Mouse (Mus musculus): ENCODE results near the gene Adtrp. TPM values are rescaled to one million over a fixed set of nuclear protein-coding genes. Genes with fewer than 3 reads are reported as not detected.
A peak's percentile ranks its signal among the peaks of the same experiment; 100 is the strongest.

Adtrp gene
- total RNA-seq, 4 experiments from 2014 or later = 0.33 to 0.43 TPM; not detected in 2

- DNase-seq (ENCODE audit: low spot score in 2 of 2) = no peak
Observed at GRCm38 (mm10) chr13:41780296-41780695, 67.2 kb downstream of the Adtrp start.

DNA sequence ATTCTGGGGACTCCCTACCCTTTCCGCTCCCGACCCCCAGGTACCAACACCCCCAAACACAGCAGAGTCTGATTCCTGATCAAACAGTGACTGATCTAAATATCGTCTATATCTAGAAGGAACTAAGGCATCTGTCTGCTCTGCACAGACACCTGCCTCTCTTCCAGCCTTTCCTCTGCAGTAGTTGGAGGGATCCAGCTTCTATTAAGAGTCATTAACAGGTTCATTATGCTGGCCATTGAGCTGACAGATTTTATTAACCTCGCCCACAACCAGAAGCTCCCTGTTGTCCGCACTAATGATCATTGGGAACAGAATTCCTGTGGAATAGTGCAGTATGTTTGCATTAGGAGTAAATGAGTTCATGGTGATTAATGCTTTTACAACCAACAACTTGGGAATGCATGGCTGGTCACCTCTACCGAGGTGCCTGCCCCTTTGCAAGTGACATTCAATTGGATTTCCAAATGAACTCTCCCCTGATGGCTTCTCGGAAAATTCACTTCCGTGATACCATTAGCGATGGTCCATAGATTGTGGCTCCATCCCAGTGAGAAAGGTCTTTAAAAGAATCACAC is 67.8 kb downstream of the Adtrp start:
- no peak for DNase-seq (ENCODE audit: low spot score in 2 of 2)

DNA sequence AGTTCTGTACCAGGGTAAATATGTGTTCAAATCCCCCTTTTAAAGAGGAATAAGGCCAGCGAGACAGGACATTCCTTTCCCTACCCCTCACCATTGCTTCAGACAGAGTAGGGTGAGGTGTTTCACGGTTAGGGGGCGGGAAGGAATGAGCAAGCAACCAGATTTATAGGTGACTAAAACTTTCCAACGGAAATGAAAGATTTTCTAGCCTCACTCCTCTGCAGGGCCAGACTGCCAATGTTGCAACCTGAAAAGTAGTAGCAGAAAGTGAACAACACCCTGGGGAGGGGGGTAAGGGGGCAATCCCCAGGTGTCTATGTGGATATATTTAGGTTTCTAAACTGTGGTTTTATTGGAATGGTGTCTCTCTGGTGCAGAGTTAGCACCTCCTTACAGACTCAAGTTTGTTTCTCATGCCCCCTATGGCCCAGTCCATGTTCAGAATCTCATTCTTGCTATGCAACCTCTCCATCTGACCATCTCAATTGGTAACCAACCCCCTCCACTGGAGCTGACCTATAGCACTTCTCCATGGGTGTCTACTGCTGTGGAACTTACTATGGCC is 73.6 kb downstream of the Adtrp start:
- DNase-seq (ENCODE audit: low spot score in 2 of 2) = no peak

GRCm38 (mm10) chr13:41771061-41771460 is 76.4 kb downstream of the Adtrp start:
- no peak for DNase-seq (ENCODE audit: low spot score in 2 of 2)

- no peak for DNase-seq (ENCODE audit: low spot score in 2 of 2)
Observed at GRCm38 (mm10) chr13:41767941-41768340, 79.5 kb downstream of the Adtrp start.

- no peak for DNase-seq (ENCODE audit: low spot score in 2 of 2)
Observed at GRCm38 (mm10) chr13:41761986-41762385, 85.5 kb downstream of the Adtrp start.

DNA sequence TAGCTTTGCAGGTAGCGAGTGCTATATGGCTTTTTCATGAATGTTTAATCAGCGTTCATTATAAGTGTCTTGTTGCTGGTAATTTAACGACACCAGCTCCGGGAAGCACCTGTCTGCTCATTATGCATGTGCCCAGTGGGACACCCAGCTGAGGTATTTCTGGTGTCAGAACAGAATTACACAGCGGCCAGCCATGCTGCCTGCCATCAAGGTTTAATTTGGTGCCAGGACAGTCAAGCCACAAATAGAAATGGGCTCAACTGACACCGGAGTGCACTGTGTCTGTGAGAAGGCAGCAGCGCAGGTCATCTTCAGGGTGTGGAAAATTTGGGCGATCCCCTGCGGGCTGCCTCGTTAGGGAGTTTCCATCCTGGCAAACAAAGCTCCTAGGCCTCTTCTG is 87.0 kb downstream of the Adtrp start:
- DNase-seq (ENCODE audit: low spot score in 2 of 2) = no peak

GRCm38 (mm10) chr13:41758550-41759465 is 88.7 kb downstream of the Adtrp start:
- peak in 1 of 2 experiments; percentile 65 for DNase-seq (ENCODE audit: low spot score in 2 of 2)

DNA sequence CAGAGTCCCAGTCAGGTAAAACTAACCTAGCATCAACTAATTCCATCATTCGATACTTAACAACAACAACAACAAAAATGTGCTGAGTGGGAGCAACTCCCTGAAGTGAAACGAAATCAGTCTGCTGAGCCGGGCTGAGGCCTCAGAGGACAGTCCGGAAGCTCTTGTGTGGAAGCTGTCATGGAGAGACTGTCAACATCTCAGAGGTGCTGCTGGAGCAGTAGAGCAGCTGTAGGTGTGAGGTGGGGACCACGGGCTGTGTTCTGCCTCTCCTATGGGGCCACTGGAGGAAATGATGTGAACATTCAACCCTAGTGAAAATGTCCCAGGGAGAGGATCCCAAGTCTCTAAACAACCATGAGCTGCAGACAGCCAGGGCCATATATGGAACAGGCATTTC is 94.4 kb downstream of the Adtrp start:
- no peak for DNase-seq (ENCODE audit: low spot score in 2 of 2)

- no peak for DNase-seq (ENCODE audit: low spot score in 2 of 2)
Observed at GRCm38 (mm10) chr13:41750481-41750880, 97.0 kb downstream of the Adtrp start.

DNA sequence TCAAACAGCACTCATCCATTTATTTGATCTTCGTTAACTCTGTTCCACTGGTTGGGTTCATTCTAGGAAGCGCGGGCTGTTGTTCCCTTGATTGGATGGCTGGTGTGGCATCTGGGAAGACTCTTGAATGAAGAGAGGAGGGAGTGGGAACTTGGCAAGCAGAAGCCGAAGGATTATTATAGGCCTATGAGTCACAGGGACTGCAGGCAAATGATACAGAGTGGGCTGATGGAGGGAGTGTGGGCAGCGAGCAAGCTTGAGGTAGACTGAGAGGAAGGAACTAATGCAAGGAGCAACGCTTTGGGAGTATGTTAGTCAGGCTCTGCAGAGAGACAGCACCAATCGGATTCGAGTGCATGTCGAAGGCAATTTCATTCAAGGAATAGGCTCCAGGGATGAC is 98.6 kb downstream of the Adtrp start:
- DNase-seq (ENCODE audit: low spot score in 2 of 2) = peak; percentile 37 to 92

DNA sequence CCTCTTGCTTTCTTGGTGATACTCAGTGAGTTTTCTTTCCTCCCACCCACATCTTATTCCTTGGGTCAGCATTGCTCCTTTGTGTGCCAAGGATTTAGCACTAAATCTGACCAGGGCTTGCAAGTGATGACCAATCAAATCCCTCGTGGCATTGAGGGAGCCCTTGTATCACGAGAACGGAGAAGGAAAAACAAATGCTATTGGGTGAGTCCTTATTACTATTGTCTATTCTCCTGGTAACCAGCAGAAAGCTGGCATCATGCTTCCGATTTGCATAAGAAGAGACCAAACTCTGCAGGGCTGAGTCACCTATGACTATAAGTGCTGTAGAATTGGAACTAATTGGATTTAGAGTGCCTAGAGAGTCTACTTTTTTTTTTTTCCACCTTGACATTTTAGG is 99.8 kb downstream of the Adtrp start:
- DNase-seq (ENCODE audit: low spot score in 2 of 2) = peak in 1 of 2 experiments; percentile 45

DNA sequence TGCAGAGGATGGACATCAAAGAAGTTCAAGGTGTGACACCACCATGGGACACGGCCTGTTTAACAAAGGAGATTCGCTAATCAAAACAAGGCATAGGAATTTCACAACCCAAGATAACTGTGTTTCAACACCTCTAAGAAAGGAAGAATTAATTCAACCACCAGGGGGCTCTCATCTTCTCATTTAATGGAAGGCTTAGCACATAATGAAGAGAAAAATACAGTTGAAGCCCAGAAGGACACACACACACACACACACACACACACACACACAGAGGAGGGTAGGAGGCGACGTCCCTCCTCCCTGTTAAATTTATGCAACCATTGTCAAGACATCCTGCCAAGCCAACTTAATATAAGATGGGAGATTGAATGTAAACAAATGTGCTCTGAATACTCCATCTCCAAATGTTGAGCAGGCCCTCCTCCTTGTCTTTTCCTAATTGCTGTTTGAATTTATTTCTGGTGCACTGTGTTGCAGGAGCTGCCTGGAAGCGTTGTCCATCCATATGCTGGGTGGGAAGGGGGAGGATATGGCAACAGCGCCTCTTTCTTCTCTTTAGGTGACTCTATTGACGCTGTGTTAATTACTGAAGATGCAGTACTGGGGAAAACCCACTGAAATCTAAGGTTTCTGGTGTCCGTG is 100.4 kb downstream of the Adtrp start:
- DNase-seq (ENCODE audit: low spot score in 2 of 2) = peak; percentile 9 to 45

GRCm38 (mm10) chr13:41740456-41741085 is 106.9 kb downstream of the Adtrp start:
- DNase-seq (ENCODE audit: low spot score in 2 of 2) = no peak

DNA sequence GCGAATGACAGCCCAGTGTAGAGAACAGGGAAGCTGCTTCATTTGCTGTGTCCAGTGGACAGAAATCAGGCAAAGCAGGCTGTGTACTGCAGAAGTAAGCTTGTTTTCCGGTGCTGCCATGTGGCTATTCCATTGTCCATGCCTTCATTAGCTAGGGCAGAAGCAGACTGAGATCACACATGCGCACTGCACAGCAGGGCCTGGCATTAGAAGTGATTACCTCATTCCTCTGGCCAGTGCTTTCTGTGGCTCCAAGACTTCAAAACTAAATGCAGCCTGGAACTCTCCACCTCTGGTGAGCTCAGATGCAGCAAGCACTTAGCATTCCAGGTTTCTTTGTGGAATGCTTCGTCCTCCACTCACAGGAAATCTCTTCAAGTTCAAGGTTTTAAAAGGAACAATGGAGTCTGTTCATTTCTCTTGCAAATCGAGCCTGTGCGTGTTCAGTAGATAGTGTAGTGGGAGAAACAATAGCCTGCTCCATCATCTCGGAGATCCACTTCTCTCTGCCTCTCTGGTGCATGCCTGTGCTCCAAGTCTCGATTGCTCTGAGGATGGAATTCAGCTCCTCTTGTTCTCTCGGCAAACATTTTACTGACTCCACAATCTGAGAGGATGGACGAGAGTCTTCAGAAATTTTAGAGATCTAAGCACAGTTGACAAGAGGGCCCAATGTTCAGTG is 109.7 kb downstream of the Adtrp start:
- no peak for DNase-seq (ENCODE audit: low spot score in 2 of 2)

DNA sequence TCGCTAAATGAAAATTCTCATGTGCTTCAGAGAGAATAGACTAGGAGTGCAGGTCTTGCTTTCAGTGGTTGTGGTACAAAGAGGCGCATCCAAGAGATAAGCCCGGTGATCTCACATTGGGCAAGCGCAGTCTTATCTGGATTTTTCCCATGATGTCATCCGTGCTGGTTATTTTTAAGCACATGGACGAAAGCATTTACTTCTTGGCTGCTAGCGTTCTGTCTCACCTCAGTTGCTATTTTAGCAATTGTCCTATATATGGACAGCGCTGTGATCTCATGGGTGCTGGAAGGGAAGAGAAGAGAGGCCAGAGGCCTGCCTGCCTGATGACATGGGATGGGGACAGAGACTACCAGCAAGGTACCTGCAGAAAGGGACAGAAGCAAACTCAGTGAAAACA is 117.8 kb downstream of the Adtrp start:
- no peak for DNase-seq (ENCODE audit: low spot score in 2 of 2)

GRCm38 (mm10) chr13:41727803-41728202 is 119.7 kb downstream of the Adtrp start:
- DNase-seq (ENCODE audit: low spot score in 2 of 2) = no peak

- DNase-seq (ENCODE audit: low spot score in 2 of 2) = peak in 1 of 2 experiments; percentile 24
Observed at GRCm38 (mm10) chr13:41719331-41719730, 128.2 kb downstream of the Adtrp start.

DNA sequence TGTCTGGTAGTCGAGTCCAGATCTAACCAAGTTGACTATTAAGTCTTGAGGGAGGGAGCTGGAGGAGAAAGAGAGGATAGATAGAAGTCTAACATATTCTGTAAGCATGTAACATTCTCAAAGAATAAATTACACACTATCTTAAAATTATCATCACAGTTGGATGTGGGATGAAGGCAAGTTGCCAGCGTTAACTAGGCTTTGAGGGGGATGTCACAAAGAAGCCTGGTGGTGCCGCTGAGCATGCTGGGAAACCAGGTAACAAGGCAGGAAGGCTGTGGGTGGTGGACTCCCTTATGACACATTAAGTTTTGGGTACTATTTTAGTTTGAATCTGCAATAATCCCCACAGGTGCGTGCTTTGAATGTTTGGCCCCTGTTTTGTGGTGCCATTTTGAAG is 129.4 kb downstream of the Adtrp start:
- peak in 1 of 2 experiments; percentile 24 for DNase-seq (ENCODE audit: low spot score in 2 of 2)

Measured in left cerebral cortex, adult 8-10 months (tissue).